Mouse (Mus musculus) embryonic facial prominence, embryonic 10.5 days (tissue): ENCODE measurements around the gene Fgf13. TPM values are rescaled to one million over a fixed set of nuclear protein-coding genes. Genes with fewer than 3 reads are reported as not detected.

Experiments used
- DNase-seq: peaks from one replicate; pipeline ENCODE4 v3.0.0-alpha.2; 2017; ENCODE audit warnings: low spot score
- H3K27ac ChIP-seq: fragments of 300-500 bp; sonication (generic); replicated peaks from 2 replicates; pipeline ENCODE4 v1.5.1; 2016; ENCODE audit warnings: mild to moderate bottlenecking
- H3K27me3 ChIP-seq: fragments of 300-500 bp; sonication (generic); replicated peaks from 2 replicates; pipeline ENCODE4 v1.6.1; 2016; ENCODE audit warnings: low read depth, mild to moderate bottlenecking; ENCODE audit not compliant: poor library complexity, severe bottlenecking
- H3K36me3 ChIP-seq: fragments of 300-500 bp; sonication (generic); replicated peaks from 2 replicates; pipeline ENCODE4 v1.6.1; 2016; ENCODE audit warnings: mild to moderate bottlenecking, moderate library complexity
- H3K4me1 ChIP-seq: fragments of 300-500 bp; sonication (generic); 2 replicates; pipeline ENCODE4 v1.6.1; 2016
- H3K4me3 ChIP-seq: fragments of 300-500 bp; sonication (generic); 2 replicates; pipeline ENCODE4 v1.5.1; 2016; ENCODE audit warnings: mild to moderate bottlenecking, moderate library complexity
- H3K9me3 ChIP-seq: fragments of 300-500 bp; sonication (generic); 2 replicates; pipeline ENCODE4 v1.6.1; 2016; ENCODE audit warnings: mild to moderate bottlenecking
- WGBS: fragments of 180-500 bp; shearing (Covaris S2); methylation state at CpG from one replicate; pipeline ENCODE4 v1.1.7; 2016; 5-methylcytosine and 5-hydroxymethylcytosine counted together
- polyA plus RNA-seq: library from polyadenylated mRNA; unstranded; fragments of >200 nt; fragmentation: Nextera tagmentation; extraction: Ambion mirVana; gene quantifications from 2 replicates; pipeline ENCODE4 v1.2.1, GENCODE M21; 2016

The Fgf13 gene
- polyA plus RNA-seq, 1 experiment from 2014 or later, result 19.0 TPM

GRCm38 (mm10) chrX:59179081-59179596 lies 388.7 kb downstream of the Fgf13 start:
- H3K4me3 ChIP-seq, result no peak overlapping the region
- H3K27me3 ChIP-seq, result no peaks in the 10 kb centered on the region
- peak; percentile 50 for DNase-seq
- H3K9me3 ChIP-seq, result no peaks in the 10 kb centered on the region
- H3K4me1 ChIP-seq, result 0 out of 2 replicates have a peak, but pooled peaks cover 5% of the 10 kb centered on the region
- WGBS, result 19% methylated on average over 3 of the region's 3 CpGs
- no peaks in the 10 kb centered on the region for H3K36me3 ChIP-seq
- H3K27ac ChIP-seq, result no peak overlapping the region

- Histone ChIP-seq H3K36me3 (no peaks in the 10 kb centered on the region), H3K27me3 (no peaks in the 10 kb centered on the region), H3K27ac (no peak overlapping the region), H3K4me1 (0 out of 2 replicates have a peak, but pooled peaks cover 5% of the 10 kb centered on the region), H3K4me3 (no peak overlapping the region), H3K9me3 (no peaks in the 10 kb centered on the region)
- WGBS, result 53% methylated on average over 3 of the region's 3 CpGs
- no peak for DNase-seq
These were observed 390.2 kb downstream of the Fgf13 start for GRCm38 (mm10) chrX:59177653-59178052.

GRCm38 (mm10) chrX:59172200-59172599 lies 395.7 kb downstream of the Fgf13 start:
- no peak for DNase-seq
- Histone ChIP-seq H3K4me1 (no peaks in the 10 kb centered on the region), H3K4me3 (no peak overlapping the region), H3K27ac (no peak overlapping the region), H3K9me3 (no peaks in the 10 kb centered on the region), H3K27me3 (no peaks in the 10 kb centered on the region), H3K36me3 (no peaks in the 10 kb centered on the region)
- 6% methylated on average over 1 of the region's 1 CpGs for WGBS

- 91% methylated on average over 2 of the region's 2 CpGs for WGBS
- Histone ChIP-seq H3K36me3 (no peaks in the 10 kb centered on the region), H3K9me3 (no peaks in the 10 kb centered on the region), H3K4me1 (no peaks in the 10 kb centered on the region), H3K27ac (no peak overlapping the region), H3K27me3 (no peaks in the 10 kb centered on the region), H3K4me3 (no peak overlapping the region)
- no peak for DNase-seq
These were observed 401.1 kb downstream of the Fgf13 start for GRCm38 (mm10) chrX:59166763-59167162.

GRCm38 (mm10) chrX:59141947-59142346 lies 425.9 kb downstream of the Fgf13 start:
- H3K9me3 ChIP-seq, result no peaks in the 10 kb centered on the region
- WGBS, result 72% methylated on average over 2 of the region's 2 CpGs
- H3K27me3 ChIP-seq, result peaks cover 3% of the 10 kb centered on the region; the same call in 1 of the 2 replicates
- H3K4me1 ChIP-seq, result no peaks in the 10 kb centered on the region
- no peaks in the 10 kb centered on the region for H3K36me3 ChIP-seq
- no peak overlapping the region for H3K27ac ChIP-seq
- DNase-seq, result no peak
- H3K4me3 ChIP-seq, result no peak overlapping the region

GRCm38 (mm10) chrX:59134928-59135361 lies 432.9 kb downstream of the Fgf13 start:
- 14% methylated on average over 8 of the region's 8 CpGs for WGBS
- no peaks in the 10 kb centered on the region for H3K4me1 ChIP-seq
- H3K27me3 ChIP-seq, result peaks cover 24% of the 10 kb centered on the region
- H3K27ac ChIP-seq, result peak overlapping the region; percentile 81; the same call in 1 of the 2 replicates
- no peaks in the 10 kb centered on the region for H3K36me3 ChIP-seq
- H3K9me3 ChIP-seq, result 0 out of 2 replicates have a peak, but pooled peaks cover 3% of the 10 kb centered on the region
- DNase-seq, result peak; percentile 71
- peak overlapping the region; percentile 66 for H3K4me3 ChIP-seq

GRCm38 (mm10) chrX:59134166-59134861 lies 433.6 kb downstream of the Fgf13 start:
- 0 out of 2 replicates have a peak, but pooled peaks cover 3% of the 10 kb centered on the region for H3K9me3 ChIP-seq
- no peaks in the 10 kb centered on the region for H3K36me3 ChIP-seq
- H3K4me1 ChIP-seq, result no peaks in the 10 kb centered on the region
- peak overlapping the region; percentile 66 for H3K4me3 ChIP-seq
- peak; percentile 57 for DNase-seq
- peaks cover 24% of the 10 kb centered on the region for H3K27me3 ChIP-seq
- 29% methylated on average over 71 of the region's 75 CpGs for WGBS
- peak overlapping the region; percentile 81 for H3K27ac ChIP-seq

GRCm38 (mm10) chrX:59133834-59134165 lies 434.1 kb downstream of the Fgf13 start:
- no peak for DNase-seq
- peak overlapping the region; percentile 81 for H3K27ac ChIP-seq
- H3K27me3 ChIP-seq, result peaks cover 24% of the 10 kb centered on the region

GRCm38 (mm10) chrX:59133416-59133815 lies 434.5 kb downstream of the Fgf13 start:
- peak overlapping the region; percentile 81; the same call in 1 of the 2 replicates for H3K27ac ChIP-seq
- WGBS, result 29% methylated on average over 10 of the region's 10 CpGs
- H3K27me3 ChIP-seq, result peaks cover 24% of the 10 kb centered on the region
- H3K9me3 ChIP-seq, result 0 out of 2 replicates have a peak, but pooled peaks cover 3% of the 10 kb centered on the region
- peak; percentile 33 for DNase-seq
- no peaks in the 10 kb centered on the region for H3K4me1 ChIP-seq
- peak overlapping the region; percentile 66 for H3K4me3 ChIP-seq
- no peaks in the 10 kb centered on the region for H3K36me3 ChIP-seq

More at GRCm38 (mm10) chrX:59133834-59134165, 434.1 kb downstream of the Fgf13 start:
- H3K4me1 ChIP-seq, result no peaks in the 10 kb centered on the region
- WGBS, result 16% methylated on average over 24 of the region's 24 CpGs
- no peaks in the 10 kb centered on the region for H3K36me3 ChIP-seq
- H3K4me3 ChIP-seq, result peak overlapping the region; percentile 66
- 0 out of 2 replicates have a peak, but pooled peaks cover 3% of the 10 kb centered on the region for H3K9me3 ChIP-seq

GRCm38 (mm10) chrX:59126637-59127036 lies 441.2 kb downstream of the Fgf13 start:
- no peak overlapping the region for H3K27ac ChIP-seq
- WGBS, result 79% methylated on average over 4 of the region's 4 CpGs

GRCm38 (mm10) chrX:59113187-59113586 lies 454.7 kb downstream of the Fgf13 start:
- H3K27ac ChIP-seq, result no peak overlapping the region
- no peak for DNase-seq
- H3K4me3 ChIP-seq, result no peak overlapping the region
- no peaks in the 10 kb centered on the region for H3K4me1 ChIP-seq
- H3K36me3 ChIP-seq, result no peaks in the 10 kb centered on the region
- H3K9me3 ChIP-seq, result no peaks in the 10 kb centered on the region
- H3K27me3 ChIP-seq, result no peaks in the 10 kb centered on the region

More at GRCm38 (mm10) chrX:59126637-59127036, 441.2 kb downstream of the Fgf13 start:
- Histone ChIP-seq H3K9me3 (no peaks in the 10 kb centered on the region), H3K4me3 (no peak overlapping the region), H3K36me3 (no peaks in the 10 kb centered on the region), H3K27me3 (no peaks in the 10 kb centered on the region), H3K4me1 (no peaks in the 10 kb centered on the region)
- no peak for DNase-seq

- 0 out of 2 replicates have a peak, but pooled peaks cover 2% of the 10 kb centered on the region for H3K4me1 ChIP-seq
- H3K27me3 ChIP-seq, result no peaks in the 10 kb centered on the region
These were observed 481.9 kb downstream of the Fgf13 start for GRCm38 (mm10) chrX:59085928-59086327.

GRCm38 (mm10) chrX:59080427-59080826 lies 487.4 kb downstream of the Fgf13 start:
- Histone ChIP-seq H3K9me3 (no peaks in the 10 kb centered on the region), H3K27ac (no peak overlapping the region), H3K4me3 (no peak overlapping the region), H3K27me3 (no peaks in the 10 kb centered on the region), H3K4me1 (0 out of 2 replicates have a peak, but pooled peaks cover 2% of the 10 kb centered on the region), H3K36me3 (no peaks in the 10 kb centered on the region)
- DNase-seq, result no peak

More at GRCm38 (mm10) chrX:59085928-59086327, 481.9 kb downstream of the Fgf13 start:
- 92% methylated on average over 3 of the region's 3 CpGs for WGBS
- DNase-seq, result no peak
- Histone ChIP-seq H3K36me3 (no peaks in the 10 kb centered on the region), H3K9me3 (no peaks in the 10 kb centered on the region), H3K27ac (no peak overlapping the region), H3K4me3 (no peak overlapping the region)
